Mouse (Mus musculus) thymus, adult 18-20 months (tissue): ENCODE measurements around the gene Tex52.
"Not testable (repeated sequence)": the region's sequence is repeated elsewhere in the genome, so short reads cannot be mapped to it uniquely, and the experiment has no call there.

ENCODE experiments used
- DNase-seq, 2 experiments: peaks; one replicate each; pipeline ENCODE4 v3.0.0; 2022; ENCODE audit warnings: mixed read lengths in 2 of 2

The Tex52 gene

GRCm38 (mm10) chr6:128375192-128375591 is at the start of gene Tex52, which contains the start of gene Gm44596:
Gene Tex52, plus strand, starts transcription at chr6:128375456.
Gene Gm44596, plus strand, starts transcription at chr6:128375503.
- DNase-seq: no peak

DNA sequence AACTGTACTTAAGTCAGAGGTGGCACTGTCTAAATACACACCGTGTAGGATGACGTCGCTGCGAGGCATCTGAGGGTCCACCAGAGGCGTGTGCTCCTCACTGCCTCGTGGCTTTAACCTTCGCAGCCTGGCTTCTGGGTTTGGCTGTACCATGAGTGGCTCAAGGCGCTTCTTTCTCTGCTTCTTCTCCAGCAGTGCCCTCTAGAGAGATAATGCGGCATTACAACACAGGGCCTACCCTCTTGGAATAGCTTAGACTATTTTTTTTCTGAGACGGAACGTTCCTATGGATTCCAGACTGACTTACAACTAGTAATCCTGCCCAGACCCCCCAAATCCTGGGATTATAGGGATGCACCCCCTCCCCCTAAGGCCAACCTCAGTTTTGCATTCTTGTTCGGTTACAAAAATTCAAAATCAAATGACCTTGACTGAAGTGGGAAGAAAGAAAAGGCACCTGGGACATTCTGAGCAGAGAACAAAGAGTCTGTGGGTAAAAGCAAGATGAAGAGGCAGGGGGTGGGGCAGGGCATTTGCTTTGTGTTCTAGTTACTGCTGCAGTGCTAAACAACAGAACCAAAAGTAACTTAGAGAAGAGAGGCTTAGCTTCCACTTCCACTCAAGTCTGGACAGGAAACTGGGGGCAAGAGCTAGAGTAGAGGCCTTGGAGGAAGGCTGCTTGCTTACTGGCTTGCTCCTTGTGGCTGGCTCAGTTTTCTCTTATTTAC is 40.7 kb upstream of the Tex52 start:
- peak in 1 of 2 experiments; percentile 27 for DNase-seq

DNA sequence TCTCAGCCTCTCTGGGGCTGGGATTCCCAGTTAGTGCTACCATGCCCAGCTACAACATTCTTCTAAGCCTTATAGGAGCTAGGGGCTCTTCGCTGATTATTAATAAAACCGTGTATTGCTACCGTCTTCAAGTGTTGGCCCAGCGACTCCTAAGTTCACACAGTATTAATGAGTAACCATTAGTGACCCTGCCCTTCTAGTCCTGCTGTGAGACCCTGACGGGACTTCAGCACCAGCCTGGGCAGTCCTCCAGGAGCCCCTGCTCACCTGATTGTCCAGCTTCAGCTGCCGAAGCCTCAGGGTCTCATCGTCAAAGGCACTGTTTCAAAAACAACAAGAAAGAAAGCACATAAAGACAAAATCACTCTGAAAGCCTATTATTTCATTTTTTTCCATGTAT is 37.8 kb upstream of the Tex52 start:
- no peak for DNase-seq

GRCm38 (mm10) chr6:128338876-128339275 is 36.4 kb upstream of the Tex52 start:
- no peak for DNase-seq

DNA sequence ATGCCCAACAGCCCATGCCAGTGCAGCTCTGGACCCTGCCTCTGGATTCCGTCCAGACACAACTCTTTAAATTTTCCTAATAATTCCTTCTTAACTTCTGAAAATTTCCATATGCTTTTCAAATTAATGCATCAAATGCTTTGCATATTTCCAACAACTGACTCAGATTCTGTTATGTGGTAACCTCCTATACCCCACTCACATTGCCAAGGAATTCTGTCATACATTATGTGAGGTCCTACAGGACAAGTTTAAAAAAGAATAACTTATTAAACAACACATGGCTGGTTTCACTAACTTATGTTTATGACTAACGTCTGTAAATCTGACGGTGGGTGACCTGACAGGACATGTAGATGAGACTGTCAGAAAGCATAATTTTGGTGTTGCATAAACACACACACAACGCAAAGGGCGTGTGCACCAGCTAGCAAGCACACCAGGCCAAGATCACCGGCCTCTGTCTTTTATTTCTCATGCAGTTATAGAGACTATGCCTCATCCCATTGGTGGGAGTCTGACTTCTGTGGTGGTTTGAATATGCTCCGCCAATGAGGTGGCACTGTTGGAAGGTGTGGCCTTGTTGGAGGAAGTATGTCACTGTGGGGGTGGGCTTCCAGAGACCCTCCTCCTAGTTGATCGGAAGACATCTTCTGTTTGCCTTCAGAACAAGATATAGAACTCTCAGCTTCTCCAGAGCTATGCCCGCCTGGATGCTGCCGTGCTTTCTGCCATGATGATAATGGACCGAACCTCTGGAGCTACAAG is 33.1 kb upstream of the Tex52 start:
- DNase-seq: no peak

- DNase-seq: no peak
These were observed 29.6 kb upstream of the Tex52 start for GRCm38 (mm10) chr6:128345623-128346022.

- no peak for DNase-seq
These were observed 28.5 kb upstream of the Tex52 start for GRCm38 (mm10) chr6:128346782-128347181.

DNA sequence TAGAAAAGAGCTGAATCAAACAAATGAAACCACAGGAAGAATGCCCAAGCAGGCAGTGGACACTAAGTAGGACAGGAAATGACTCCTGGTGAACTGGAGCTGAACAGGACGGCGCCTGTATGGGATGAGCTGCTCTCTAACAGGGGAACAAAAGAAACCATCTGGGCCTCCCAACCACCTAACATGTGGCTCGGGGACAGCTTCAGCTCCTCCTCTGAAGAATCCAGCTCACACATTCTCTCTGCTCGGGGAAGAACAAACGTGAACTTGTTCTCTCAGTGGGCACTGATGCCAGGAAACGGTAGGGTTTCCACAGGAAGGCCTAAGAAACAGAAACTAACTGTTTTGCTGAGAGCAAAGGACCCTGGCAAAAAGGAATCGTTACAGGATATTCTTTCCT is 25.5 kb upstream of the Tex52 start:
- DNase-seq: no peak

DNA sequence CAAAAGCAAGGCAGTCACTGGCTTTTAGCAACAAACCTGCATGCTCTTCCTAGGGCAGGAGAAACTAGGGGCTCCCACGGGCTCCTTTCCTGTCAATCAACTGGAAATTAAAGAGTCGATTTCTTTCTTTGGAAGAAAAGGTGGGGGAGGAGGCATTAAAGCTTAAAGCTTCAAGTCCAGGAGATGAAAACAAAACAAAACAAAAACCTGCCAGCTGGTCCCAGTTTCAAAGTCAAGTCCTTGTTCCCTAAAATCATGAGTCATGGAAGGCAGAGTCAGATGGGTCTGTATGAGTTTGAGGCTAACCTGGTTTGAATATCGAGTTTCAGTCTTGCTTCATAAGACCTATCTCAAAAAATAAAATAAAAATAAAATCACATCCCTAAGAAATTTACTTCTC is 21.1 kb upstream of the Tex52 start:
- no peak for DNase-seq

- peak in 1 of 2 experiments; percentile 14 for DNase-seq
These were observed 20.0 kb upstream of the Tex52 start for GRCm38 (mm10) chr6:128355201-128355681.

- DNase-seq: peak; percentile 80 to 86
These were observed 19.4 kb upstream of the Tex52 start, which contains the start of gene Tulp3 for GRCm38 (mm10) chr6:128355726-128356416. Gene Tulp3, minus strand, starts transcription at chr6:128355851.

DNA sequence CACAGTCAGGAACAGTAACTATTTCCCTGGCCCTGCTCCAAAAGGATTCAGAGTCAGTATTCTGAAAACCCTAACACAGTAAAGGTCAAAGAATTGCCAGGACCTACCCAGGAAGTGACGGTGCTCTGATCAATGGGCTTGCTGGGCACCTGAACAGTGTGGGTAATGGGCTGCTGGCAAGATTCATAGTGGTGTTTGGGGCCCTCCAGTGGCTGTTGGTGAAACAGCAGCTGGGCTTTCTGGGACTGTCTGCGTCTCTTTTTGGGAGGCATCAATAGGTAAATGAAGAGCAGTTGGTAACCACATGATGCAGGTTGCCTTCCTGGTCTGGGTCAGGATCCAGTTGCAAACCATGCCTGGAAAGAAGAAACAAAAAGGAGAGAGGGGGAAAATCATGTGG is 16.3 kb upstream of the Tex52 start:
- peak in 1 of 2 experiments; percentile 44 for DNase-seq

GRCm38 (mm10) chr6:128361901-128362300 is 13.4 kb upstream of the Tex52 start:
- no peak for DNase-seq

- peak; percentile 70 to 79 for DNase-seq
These were observed 12.8 kb upstream of the Tex52 start, which contains the start of the genes Rhno1 and Foxm1 for GRCm38 (mm10) chr6:128362381-128363006. Gene Rhno1, minus strand, starts transcription at chr6:128362911. Gene Foxm1, plus strand, starts transcription at chr6:128362967.

GRCm38 (mm10) chr6:128363007-128363825 is 12.0 kb upstream of the Tex52 start:
- DNase-seq: no peak

DNA sequence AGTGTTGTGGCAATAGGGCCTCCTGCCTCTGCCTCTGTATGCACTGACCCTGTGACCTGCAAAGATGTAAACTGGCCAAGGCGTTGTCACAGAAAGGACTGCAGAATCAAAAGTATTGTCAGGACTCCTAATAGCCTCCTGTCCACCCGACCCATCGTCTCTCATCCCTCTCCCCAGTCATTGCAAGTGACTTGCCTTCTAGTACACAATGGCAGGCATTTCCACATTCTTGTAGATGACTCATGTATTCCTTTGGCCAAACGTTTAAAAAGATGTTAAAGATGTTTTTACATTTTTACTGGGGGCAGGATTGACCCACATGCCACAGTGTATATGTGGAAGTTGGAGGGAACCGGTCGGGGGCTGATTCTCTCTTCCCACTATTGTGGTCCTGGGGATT is 10.5 kb upstream of the Tex52 start:
- DNase-seq: no peak

DNA sequence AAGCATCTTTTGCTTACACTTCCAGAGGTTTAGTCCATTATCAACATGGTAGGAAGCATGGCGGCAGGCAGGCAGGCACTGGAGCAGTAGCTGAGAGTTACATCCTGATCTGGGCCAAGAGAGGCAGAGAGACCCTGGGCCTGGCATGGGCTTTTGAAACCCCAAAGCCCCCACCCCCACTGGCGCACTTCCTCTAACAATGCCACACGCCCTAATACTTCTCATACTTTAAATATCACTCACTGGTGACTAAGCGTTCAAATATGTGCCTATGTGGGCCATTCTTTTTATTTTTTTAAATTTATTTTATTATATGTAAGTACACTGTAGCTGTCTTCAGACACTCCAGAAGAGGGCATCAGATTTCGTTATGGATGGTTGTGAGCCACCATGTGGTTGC is 8.8 kb upstream of the Tex52 start:
- DNase-seq: no peak

DNA sequence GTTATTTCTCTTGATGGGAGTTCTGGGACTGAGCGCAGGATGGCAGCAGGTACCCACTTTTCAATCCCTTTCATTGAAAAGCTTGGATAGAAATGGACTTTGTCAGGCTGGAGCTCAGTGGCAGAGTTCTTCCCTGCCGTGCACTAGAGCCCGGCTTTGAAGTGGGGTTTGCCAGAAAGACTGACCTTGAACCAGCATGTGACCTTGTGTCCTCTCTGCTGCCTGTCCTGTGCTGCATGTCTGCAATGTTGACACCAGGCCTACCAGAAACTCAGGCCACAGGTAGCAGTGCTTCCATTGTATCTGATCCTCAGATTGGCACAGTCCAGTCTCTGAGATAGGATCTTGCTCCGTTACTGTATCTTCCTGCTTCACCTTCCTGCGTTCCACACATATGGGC is 5.2 kb upstream of the Tex52 start:
- DNase-seq: no peak

DNA sequence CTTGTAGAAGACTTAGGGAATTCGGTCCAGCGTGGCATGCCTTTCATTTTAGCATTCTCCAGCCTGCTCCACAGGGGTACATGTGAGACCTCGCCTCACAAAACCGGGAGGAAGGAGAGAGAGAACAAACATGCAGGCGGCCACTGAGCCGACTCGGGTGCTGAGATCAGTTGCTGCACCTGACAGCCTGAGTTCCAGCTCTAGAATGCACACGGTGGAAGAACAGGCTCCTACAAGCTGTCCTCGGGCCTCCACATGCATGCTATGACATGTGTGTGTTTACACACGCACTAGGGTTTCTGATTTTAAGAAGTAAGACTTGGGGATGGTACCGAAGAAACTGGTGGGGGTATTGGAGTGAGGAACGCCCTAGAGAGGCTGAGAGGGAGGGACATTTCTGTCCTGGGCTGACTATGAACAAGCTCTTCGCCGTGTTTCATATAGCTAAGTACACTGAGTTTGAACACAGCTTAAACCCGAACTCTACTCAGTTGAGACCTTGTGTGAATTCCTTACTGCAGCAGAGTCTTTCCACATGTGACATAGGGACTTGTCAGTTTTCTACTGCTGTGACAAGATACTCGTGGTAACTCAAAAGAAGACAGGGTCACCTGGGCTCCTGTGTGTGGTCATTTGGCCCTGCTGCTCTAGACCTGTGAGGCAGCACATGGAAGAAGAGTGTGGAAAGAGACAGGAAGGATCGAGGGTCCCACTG is 1.3 kb downstream of the Tex52 start:
- no peak for DNase-seq

- no peak for DNase-seq
These were observed 4.4 kb downstream of the Tex52 start for GRCm38 (mm10) chr6:128379636-128380035.

DNA sequence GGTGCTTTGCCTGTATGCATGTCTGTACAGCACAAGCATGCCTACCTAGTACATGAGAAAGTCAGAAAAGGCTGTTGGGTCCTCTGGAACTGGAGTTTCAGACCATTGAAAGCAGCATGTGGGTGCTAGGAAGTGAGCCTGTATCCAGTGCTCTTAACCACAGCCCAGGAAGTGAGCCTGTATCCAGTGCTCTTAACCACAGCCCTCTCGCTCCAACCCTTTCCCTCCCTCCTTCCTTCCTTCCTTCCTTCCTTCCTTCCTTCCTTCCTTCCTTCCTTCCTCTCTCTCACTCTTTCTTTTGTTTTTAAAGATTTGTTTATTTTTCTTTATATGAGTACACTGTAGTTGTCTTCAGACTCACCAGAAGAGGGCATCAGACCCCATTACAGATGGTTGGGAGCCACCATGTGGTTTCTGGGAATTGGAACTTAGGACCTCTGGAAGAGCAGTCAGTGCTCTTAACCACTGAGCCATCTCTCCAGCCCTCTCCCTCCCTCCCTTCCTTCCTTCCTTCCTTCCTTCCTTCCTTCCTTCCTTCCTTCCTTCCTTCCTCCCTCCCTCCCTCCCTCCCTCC is 5.4 kb downstream of the Tex52 start:
- DNase-seq: not testable (repeated sequence)
